Mouse (Mus musculus) telencephalon, adult 2 months (tissue): ENCODE measurements at regions not wholly inside any gene's neighbourhood (a gene's known extent, or its start where the extent isn't known, plus 50 kb on each side); places are given as distances from the start of the nearest gene placed in this dataset.

Experiments
- DNase-seq: peaks from one replicate; pipeline ENCODE4 v3.0.0-alpha.2; 2011; ENCODE audit warnings: low read depth, low spot score

DNA sequence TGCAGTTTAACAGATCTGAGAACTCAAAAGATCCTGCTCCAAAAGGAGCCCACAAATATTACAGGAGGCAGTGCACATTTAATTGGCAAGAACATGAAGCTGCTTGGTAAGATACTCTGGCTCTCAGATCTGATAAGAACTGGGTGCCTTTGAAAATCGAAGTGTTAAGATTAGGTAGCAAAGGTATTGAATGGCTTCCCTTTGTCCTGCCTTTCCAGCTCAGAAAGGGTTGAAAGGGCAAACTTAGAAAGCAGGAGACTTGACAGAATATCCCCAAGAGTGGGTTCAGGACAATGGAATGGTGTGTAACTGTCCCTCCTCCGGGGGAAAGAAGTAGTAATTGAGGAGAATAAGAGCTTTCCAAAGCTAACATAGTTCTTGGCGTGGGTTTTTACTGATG lies 431.4 kb downstream of the Gm10283 start:
- no peak for DNase-seq

GRCm38 (mm10) chr8:60055063-60055462 lies 447.9 kb downstream of the Gm10283 start:
- DNase-seq = peak; percentile 78

GRCm38 (mm10) chr8:60028676-60029075 lies 474.3 kb downstream of the Gm10283 start:
- peak; percentile 40 for DNase-seq
